Mouse (Mus musculus): Measurements from ENCODE around the gene D8Ertd738e. TPM values are rescaled to one million over a fixed set of nuclear protein-coding genes. Genes with fewer than 3 reads are reported as not detected.
A peak's percentile ranks its signal among the peaks of the same experiment; 100 is the strongest.

D8Ertd738e gene
- polyA plus RNA-seq, 1 experiment from 2014 or later = 292 TPM

DNA sequence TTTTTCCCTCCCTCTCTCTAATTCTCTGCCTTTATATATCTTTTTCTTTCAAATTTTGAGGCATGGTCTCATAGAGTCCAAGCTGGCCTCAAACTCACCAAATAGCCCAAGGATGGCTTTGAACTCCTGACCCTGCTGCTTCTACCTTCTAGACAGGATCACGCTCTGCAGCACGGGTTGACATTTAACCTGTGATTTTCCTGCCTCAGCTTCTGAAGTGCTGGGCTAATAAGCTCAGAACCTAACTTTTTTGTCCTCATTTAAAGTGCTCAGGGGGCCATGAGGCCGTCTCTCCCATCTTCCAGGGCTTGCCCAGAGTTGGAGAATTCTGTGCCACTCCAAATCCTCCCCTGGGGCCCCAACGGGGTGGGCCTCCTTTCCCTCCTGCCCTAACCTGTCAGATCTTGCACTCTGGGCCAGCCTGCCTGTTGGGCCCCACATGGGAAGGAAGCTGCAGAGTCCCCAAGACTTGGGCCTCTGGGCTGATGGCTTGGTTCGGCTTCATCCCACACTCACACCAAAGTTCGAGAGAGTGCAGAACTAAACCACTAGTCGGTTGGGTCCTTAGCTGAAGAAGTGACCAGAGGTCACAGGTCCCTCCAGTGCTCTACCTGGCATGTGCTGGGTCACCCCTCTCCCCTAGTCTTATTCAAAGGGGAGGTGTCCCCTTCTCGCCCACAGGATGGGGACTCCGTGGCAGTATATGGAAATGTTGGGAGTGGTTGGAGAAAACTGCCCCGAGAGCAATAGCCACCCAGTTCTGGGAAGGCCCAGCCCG is 50.0 kb downstream of the D8Ertd738e start:
- Histone ChIP-seq H3K9me3 (no peaks in the 10 kb centered on the region), H3K4me1 (replicated peaks) (peaks cover 60% of the 10 kb centered on the region), H3K9ac (no peak overlapping the region), H3K27ac (peak overlapping the region; percentile 93), H3K4me3 (replicated peaks) (no peak overlapping the region), H3K4me2 (replicated peaks) (peak overlapping the region; percentile 94), H3K27me3 (replicated peaks) (no peaks in the 10 kb centered on the region), H3K36me3 (no peaks in the 10 kb centered on the region)
- WGBS = 45% methylated on average over 11 of the region's 11 CpGs
- ATAC-seq = no peak

DNA sequence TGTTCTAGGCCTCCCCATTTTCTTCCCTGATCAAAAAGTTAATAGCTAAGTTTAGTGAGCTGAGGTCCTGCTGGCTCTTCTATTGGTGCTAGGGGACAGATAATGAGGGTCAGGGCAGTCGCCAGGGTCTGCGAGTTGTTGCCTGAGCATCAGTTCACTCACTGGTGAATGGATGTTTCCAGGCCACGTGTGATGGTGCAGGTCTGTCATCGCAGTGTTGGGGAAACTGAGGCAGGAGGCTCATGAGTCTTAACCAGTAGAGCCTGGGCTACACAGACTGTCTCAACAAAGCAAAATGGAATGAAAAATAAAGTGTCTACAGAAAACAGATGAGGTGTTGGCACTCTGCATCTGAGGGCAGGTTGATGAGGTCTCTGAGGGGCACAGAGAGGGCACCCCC is 50.6 kb downstream of the D8Ertd738e start:
- peak overlapping the region; percentile 93 for H3K27ac ChIP-seq
- H3K9ac ChIP-seq = no peak overlapping the region
- ATAC-seq = no peak
- WGBS = 28% methylated on average over 4 of the region's 4 CpGs
- no peaks in the 10 kb centered on the region for H3K9me3 ChIP-seq
- no peaks in the 10 kb centered on the region for H3K36me3 ChIP-seq
- no peak overlapping the region for H3K4me3 ChIP-seq (replicated peaks)
- peak overlapping the region; percentile 82 for H3K4me2 ChIP-seq (replicated peaks)
- H3K27me3 ChIP-seq (replicated peaks) = no peaks in the 10 kb centered on the region
- peaks cover 56% of the 10 kb centered on the region for H3K4me1 ChIP-seq (replicated peaks)

DNA sequence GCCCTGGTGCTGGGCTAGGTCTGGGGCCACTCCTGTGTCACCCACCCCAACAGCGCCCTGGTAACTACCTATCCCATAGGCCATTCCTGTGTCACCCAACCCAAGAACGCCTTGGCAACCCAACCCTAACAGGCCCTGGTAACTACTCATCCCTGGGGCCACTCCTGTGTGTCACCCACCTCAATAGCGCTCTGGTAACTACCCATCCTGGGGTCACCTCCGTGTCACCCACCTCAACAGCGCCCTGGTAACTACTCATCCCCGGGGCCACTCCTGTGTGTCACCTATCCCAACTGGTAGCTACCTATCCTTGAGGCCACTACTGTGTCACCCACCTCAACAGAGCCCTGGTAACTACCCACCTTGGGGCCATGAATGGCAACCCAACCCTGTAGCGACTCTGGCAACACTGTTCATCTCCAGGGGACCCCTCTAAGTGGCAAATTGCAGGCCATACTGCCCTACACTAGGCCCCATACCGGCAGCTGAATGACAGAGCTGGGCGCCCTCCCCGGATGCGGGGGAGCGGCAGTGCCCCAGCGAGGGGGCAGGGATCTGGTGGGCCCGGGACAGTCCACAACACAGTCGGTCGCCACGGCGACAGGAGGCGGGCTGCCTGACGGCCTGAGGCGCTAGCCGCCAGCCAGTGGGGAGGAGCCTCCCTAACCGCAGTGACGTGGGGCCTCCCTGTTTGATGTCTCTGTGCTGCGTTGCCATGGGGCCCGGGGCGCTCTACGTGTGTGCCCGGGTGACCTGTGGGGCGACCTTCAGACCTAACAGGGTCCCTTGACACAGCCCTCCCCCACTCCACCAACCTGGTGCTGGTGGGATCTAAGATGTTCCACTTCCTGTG is 51.4 kb downstream of the D8Ertd738e start:
- no peaks in the 10 kb centered on the region for H3K9me3 ChIP-seq
- H3K9ac ChIP-seq = peak overlapping the region; percentile 50
- H3K27me3 ChIP-seq (replicated peaks) = no peaks in the 10 kb centered on the region
- 2% methylated on average over 30 of the region's 30 CpGs for WGBS
- H3K4me1 ChIP-seq (replicated peaks) = peaks cover 49% of the 10 kb centered on the region
- no peaks in the 10 kb centered on the region for H3K36me3 ChIP-seq
- H3K4me3 ChIP-seq (replicated peaks) = peak overlapping the region; percentile 52
- H3K27ac ChIP-seq = peak overlapping the region; percentile 93
- peak overlapping the region; percentile 82 for H3K4me2 ChIP-seq (replicated peaks)
- ATAC-seq = peak; percentile 78

DNA sequence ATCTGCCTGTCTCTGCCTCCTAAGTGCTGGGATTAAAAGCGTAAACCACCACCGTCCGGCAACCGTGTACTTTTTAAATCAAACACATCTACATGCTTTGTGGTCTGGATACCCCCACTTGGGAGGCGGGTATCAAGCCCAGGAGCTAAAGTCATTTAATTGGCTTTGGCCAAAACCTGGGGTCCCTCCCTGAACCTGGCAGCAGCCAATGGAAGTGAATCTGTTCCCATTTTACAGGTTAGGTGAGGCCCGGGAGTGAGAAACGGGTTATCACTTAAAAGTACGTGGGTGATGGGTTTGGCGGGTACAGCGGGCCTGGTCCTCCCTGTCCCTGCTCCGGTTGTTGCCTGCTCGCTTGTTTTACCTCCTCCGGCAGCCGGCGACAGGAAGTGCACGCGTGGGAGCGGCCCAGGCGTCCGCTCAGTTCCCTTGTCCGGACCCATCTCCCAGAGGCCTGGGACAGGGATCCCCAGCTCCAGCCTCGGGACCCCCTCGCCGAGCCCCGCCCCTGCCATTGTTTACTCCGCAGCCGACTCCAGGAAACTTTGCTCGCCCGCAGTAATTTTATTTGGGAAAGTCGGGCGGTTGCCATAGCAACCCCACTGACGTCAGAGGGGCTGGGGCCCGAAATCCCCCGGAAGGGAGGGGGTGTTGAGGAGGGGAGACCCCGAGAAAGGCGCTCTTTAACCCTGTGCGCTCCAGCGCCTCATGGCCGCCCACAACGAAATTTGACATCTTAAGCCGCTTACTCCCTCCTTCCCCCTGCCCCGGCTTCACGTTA is 52.2 kb downstream of the D8Ertd738e start:
- no peaks in the 10 kb centered on the region for H3K36me3 ChIP-seq
- ATAC-seq = peak; percentile 48
- H3K9ac ChIP-seq = peak overlapping the region; percentile 50
- 3% methylated on average over 43 of the region's 43 CpGs for WGBS
- H3K27me3 ChIP-seq (replicated peaks) = no peaks in the 10 kb centered on the region
- H3K9me3 ChIP-seq = no peaks in the 10 kb centered on the region
- H3K27ac ChIP-seq = peak overlapping the region; percentile 93
- peaks cover 49% of the 10 kb centered on the region for H3K4me1 ChIP-seq (replicated peaks)
- peak overlapping the region; percentile 82 for H3K4me2 ChIP-seq (replicated peaks)
- peak overlapping the region; percentile 52 for H3K4me3 ChIP-seq (replicated peaks)

MicroRNA genes within 50 kb of the gene (microRNA counts, 519-probe panel; counts per million panel counts)
- microRNA mmu-miR-23a (3,733 counts per million, percentile 91 among the panel's probes with 10 or more counts), microRNA mmu-miR-27a (3,997 counts per million, percentile 94 among the panel's probes with 10 or more counts)

Other genes with a start within 250 kb of the D8Ertd738e start
- 0.86 and 0.87 TPM in 2 replicates for gene 1700067K01Rik, start 248.2 kb downstream of the D8Ertd738e start, polyA plus RNA-seq (2015; fragmentation: Nextera tagmentation; extraction: Ambion mirVana)
- 1.5 and 1.6 TPM in 2 replicates for gene 2210011C24Rik, start 237.5 kb downstream of the D8Ertd738e start, polyA plus RNA-seq (2015; fragmentation: Nextera tagmentation; extraction: Ambion mirVana)
- gene Palm3, start 228.2 kb downstream of the D8Ertd738e start, polyA plus RNA-seq (2015; fragmentation: Nextera tagmentation; extraction: Ambion mirVana) = 8.9 and 9.4 TPM in 2 replicates
- gene Il27ra, start 207.1 kb downstream of the D8Ertd738e start, polyA plus RNA-seq (2015; fragmentation: Nextera tagmentation; extraction: Ambion mirVana) = 1.3 and 1.5 TPM in 2 replicates
- 0.28 and 0.31 TPM in 2 replicates for gene Rln3, start 204.7 kb downstream of the D8Ertd738e start, polyA plus RNA-seq (2015; fragmentation: Nextera tagmentation; extraction: Ambion mirVana)
- gene Gm10643, start 184.6 kb downstream of the D8Ertd738e start, polyA plus RNA-seq (2015; fragmentation: Nextera tagmentation; extraction: Ambion mirVana) = 0.92 and 1.3 TPM in 2 replicates
- gene Rfx1, start 182.9 kb downstream of the D8Ertd738e start, polyA plus RNA-seq (2015; fragmentation: Nextera tagmentation; extraction: Ambion mirVana) = 7.3 and 7.9 TPM in 2 replicates
- 8.4 and 9.9 TPM in 2 replicates for gene Dcaf15, start 145.0 kb downstream of the D8Ertd738e start, polyA plus RNA-seq (2015; fragmentation: Nextera tagmentation; extraction: Ambion mirVana)
- 0.33 and 0.62 TPM in 2 replicates for gene Podnl1, start 123.7 kb downstream of the D8Ertd738e start, polyA plus RNA-seq (2015; fragmentation: Nextera tagmentation; extraction: Ambion mirVana)
- gene Cc2d1a, start 101.8 kb downstream of the D8Ertd738e start, polyA plus RNA-seq (2015; fragmentation: Nextera tagmentation; extraction: Ambion mirVana) = 20.7 and 21.7 TPM in 2 replicates
- gene 4930432K21Rik, start 101.7 kb downstream of the D8Ertd738e start, polyA plus RNA-seq (2015; fragmentation: Nextera tagmentation; extraction: Ambion mirVana) = 0.65 and 0.93 TPM in 2 replicates
- 2.5 and 2.9 TPM in 2 replicates for gene Nanos3, start 64.5 kb downstream of the D8Ertd738e start, polyA plus RNA-seq (2015; fragmentation: Nextera tagmentation; extraction: Ambion mirVana)
- gene Zswim4, start 12.7 kb downstream of the D8Ertd738e start, polyA plus RNA-seq (2015; fragmentation: Nextera tagmentation; extraction: Ambion mirVana) = 9.0 TPM in 2 replicates
- gene Mri1, start 7.6 kb upstream of the D8Ertd738e start, polyA plus RNA-seq (2015; fragmentation: Nextera tagmentation; extraction: Ambion mirVana) = 72.4 and 77.5 TPM in 2 replicates
- gene Ccdc130, start 20.7 kb upstream of the D8Ertd738e start, polyA plus RNA-seq (2015; fragmentation: Nextera tagmentation; extraction: Ambion mirVana) = 14.3 and 16.8 TPM in 2 replicates
- gene Cacna1a, start 138.7 kb upstream of the D8Ertd738e start, polyA plus RNA-seq (2015; fragmentation: Nextera tagmentation; extraction: Ambion mirVana) = 3.3 and 4.5 TPM in 2 replicates